In the genomic region with DNA sequence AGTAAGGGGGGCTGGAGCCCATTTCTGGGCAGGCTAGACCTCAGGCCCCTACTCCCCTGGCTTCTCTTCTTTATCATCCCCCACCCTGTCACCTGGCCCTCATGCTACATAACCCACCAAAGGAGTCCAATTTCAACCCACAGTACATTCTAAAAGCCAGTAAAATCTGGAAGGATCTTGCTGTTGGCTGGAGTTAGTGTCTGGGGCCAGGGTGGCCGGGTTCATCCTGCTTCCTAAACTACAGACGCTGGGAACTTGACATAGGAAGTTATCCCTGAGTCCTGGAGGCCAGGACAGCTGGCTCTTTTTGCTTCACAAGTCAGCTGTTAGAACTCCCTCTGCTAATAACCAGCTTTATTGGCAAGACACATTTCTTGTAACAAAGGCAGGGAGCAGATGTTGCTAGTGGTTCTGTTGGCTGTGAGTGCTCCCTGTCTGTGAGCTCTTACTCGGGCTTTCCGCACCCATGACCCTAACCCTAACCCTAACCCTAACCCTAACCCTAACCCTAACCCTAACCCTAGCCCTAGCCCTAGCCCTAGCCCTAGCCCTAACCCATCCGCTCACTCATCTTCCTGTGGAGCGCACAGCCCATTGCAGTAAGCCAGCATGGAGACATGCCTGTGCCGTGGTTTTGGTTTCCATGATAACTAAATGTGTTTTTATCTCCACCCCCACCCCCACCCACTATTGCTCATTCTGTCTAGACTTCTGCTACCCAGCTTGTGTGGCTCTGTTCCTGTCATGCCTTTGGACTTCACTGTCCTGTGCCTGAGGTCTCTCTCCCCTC, we compare ENCODE assay signal across 8 mouse cellular contexts.
A peak's percentile ranks its signal among the peaks of the same experiment; 100 is the strongest.
DNase-seq lines count a peak whose midpoint lies in the region; TF ChIP-seq lines count a peak whose summit lies in the region.

No protein-coding gene starts in this region.

- TF ChIP-seq POLR2A in small intestine, adult 2 months (IDR thresholded peaks at IDR 0.05; ENCODE audit: low read depth, low read length) = no peak

- 0 out of 2 replicates have a peak overlapping the region, but pooled peaks have one; percentile 24 for H3K27ac ChIP-seq in small intestine, adult 2 months (ENCODE audit: insufficient read depth, low read depth, low read length)

- H3K4me3 ChIP-seq in small intestine, adult 2 months (ENCODE audit: low read depth, low read length) = no peak overlapping the region

- DNase-seq in right cerebral cortex, postnatal 25 days = peak; percentile 14
- DNase-seq in right cerebral cortex, adult 18-20 months = no peak
- peak; percentile 72 for DNase-seq in heart, adult 8-10 months (ENCODE audit: low spot score)
- peak; percentile 64 for DNase-seq in kidney, postnatal 14 days
- DNase-seq in cerebellum, postnatal 36 days = no peak
- no peak for DNase-seq in adrenal gland, postnatal 36 days
- no peak for DNase-seq in thymus, postnatal 0 days (ENCODE audit: low spot score)

- no peak for TF ChIP-seq CTCF in small intestine, adult 2 months (IDR thresholded peaks at IDR 0.05; ENCODE audit: extremely low read depth, insufficient read length, insufficient replicate concordance, low read depth, low read length)

- no peaks in the 10 kb centered on the region for H3K27me3 ChIP-seq in small intestine, adult 2 months (ENCODE audit: control insufficient read depth, insufficient read depth, low read length)

- no peaks in the 10 kb centered on the region for H3K36me3 ChIP-seq in small intestine, adult 2 months (ENCODE audit: control insufficient read depth, insufficient read depth, low read length)

- WGBS in small intestine, adult 2 months = 86% methylated on average over 7 of the region's 7 CpGs

- H3K4me1 ChIP-seq in small intestine, adult 2 months (ENCODE audit: control insufficient read depth, insufficient read depth, insufficient read length, low read length) = peaks cover 8% of the 10 kb centered on the region; the same call in 1 of the 2 replicates

Comparison
In these comparisons a context has a peak if more than half of its experiments do, and no peak if none do; other contexts are left out.
1. DNase-seq: peak in right cerebral cortex, postnatal 25 days (single experiment), heart, adult 8-10 months (single experiment) and kidney, postnatal 14 days (single experiment); none in right cerebral cortex, adult 18-20 months (single experiment), cerebellum, postnatal 36 days (0 of 2), adrenal gland, postnatal 36 days (0 of 2) and thymus, postnatal 0 days (single experiment).